Mouse (Mus musculus) embryonic facial prominence, embryonic 10.5 days (tissue): ENCODE data around the gene Zfp36l1. TPM values are rescaled to one million over a fixed set of nuclear protein-coding genes. Genes with fewer than 3 reads are reported as not detected.
"Not testable (repeated sequence)": the region's sequence is repeated elsewhere in the genome, so short reads cannot be mapped to it uniquely, and the experiment has no call there.

ENCODE experiments used
- DNase-seq: peaks from one replicate; pipeline ENCODE4 v3.0.0-alpha.2; 2017; ENCODE audit warnings: low spot score
- H3K27ac ChIP-seq: fragments of 300-500 bp; sonication (generic); replicated peaks from 2 replicates; pipeline ENCODE4 v1.5.1; 2016; ENCODE audit warnings: mild to moderate bottlenecking
- H3K27me3 ChIP-seq: fragments of 300-500 bp; sonication (generic); replicated peaks from 2 replicates; pipeline ENCODE4 v1.6.1; 2016; ENCODE audit warnings: low read depth, mild to moderate bottlenecking; ENCODE audit not compliant: poor library complexity, severe bottlenecking
- H3K36me3 ChIP-seq: fragments of 300-500 bp; sonication (generic); replicated peaks from 2 replicates; pipeline ENCODE4 v1.6.1; 2016; ENCODE audit warnings: mild to moderate bottlenecking, moderate library complexity
- H3K4me1 ChIP-seq: fragments of 300-500 bp; sonication (generic); 2 replicates; pipeline ENCODE4 v1.6.1; 2016
- H3K4me3 ChIP-seq: fragments of 300-500 bp; sonication (generic); 2 replicates; pipeline ENCODE4 v1.5.1; 2016; ENCODE audit warnings: mild to moderate bottlenecking, moderate library complexity
- H3K9me3 ChIP-seq: fragments of 300-500 bp; sonication (generic); 2 replicates; pipeline ENCODE4 v1.6.1; 2016; ENCODE audit warnings: mild to moderate bottlenecking
- WGBS: fragments of 180-500 bp; shearing (Covaris S2); methylation state at CpG from one replicate; pipeline ENCODE4 v1.1.7; 2016; 5-methylcytosine and 5-hydroxymethylcytosine counted together
- polyA plus RNA-seq: library from polyadenylated mRNA; unstranded; fragments of >200 nt; fragmentation: Nextera tagmentation; extraction: Ambion mirVana; gene quantifications from 2 replicates; pipeline ENCODE4 v1.2.1, GENCODE M21; 2016

The Zfp36l1 gene
- polyA plus RNA-seq, 1 experiment from 2014 or later: 119 TPM

- H3K4me1 ChIP-seq: peaks cover 46% of the 10 kb centered on the region
- DNase-seq: peak; percentile 55
- WGBS: under 1% methylated on average over 26 of the region's 26 CpGs
- H3K9me3 ChIP-seq: no peaks in the 10 kb centered on the region
- H3K36me3 ChIP-seq: peaks cover 38% of the 10 kb centered on the region
- no peaks in the 10 kb centered on the region for H3K27me3 ChIP-seq
- peak overlapping the region; percentile 99 for H3K27ac ChIP-seq
- peak overlapping the region; percentile 86 for H3K4me3 ChIP-seq
These were observed 647 bp downstream of the Zfp36l1 start for GRCm38 (mm10) chr12:80112071-80112660.

GRCm38 (mm10) chr12:80111131-80112070, 1.4 kb downstream of the Zfp36l1 start:
- Histone ChIP-seq H3K27me3 (no peaks in the 10 kb centered on the region), H3K36me3 (peaks cover 46% of the 10 kb centered on the region), H3K4me1 (peaks cover 39% of the 10 kb centered on the region), H3K4me3 (peak overlapping the region; percentile 86), H3K9me3 (no peaks in the 10 kb centered on the region), H3K27ac (peak overlapping the region; percentile 99)
- whole genome bisulfite sequencing: under 1% methylated on average over 29 of the region's 29 CpGs
- DNase-seq: peak; percentile 66

GRCm38 (mm10) chr12:80110546-80110870, 2.3 kb downstream of the Zfp36l1 start:
- Histone ChIP-seq H3K9me3 (no peaks in the 10 kb centered on the region), H3K27ac (peak overlapping the region; percentile 99), H3K36me3 (peaks cover 50% of the 10 kb centered on the region), H3K4me3 (peak overlapping the region; percentile 86), H3K27me3 (no peaks in the 10 kb centered on the region), H3K4me1 (peaks cover 32% of the 10 kb centered on the region)
- DNase-seq: no peak
- under 1% methylated on average over 9 of the region's 9 CpGs for WGBS

- H3K4me3 ChIP-seq: peak overlapping the region; percentile 86
- H3K36me3 ChIP-seq: peaks cover 55% of the 10 kb centered on the region
- peak; percentile 69 for DNase-seq
- peaks cover 32% of the 10 kb centered on the region for H3K4me1 ChIP-seq
- WGBS: 4% methylated on average over 53 of the region's 53 CpGs
- H3K27me3 ChIP-seq: no peaks in the 10 kb centered on the region
- peak overlapping the region; percentile 99 for H3K27ac ChIP-seq
- H3K9me3 ChIP-seq: no peaks in the 10 kb centered on the region
These were observed 2.9 kb downstream of the Zfp36l1 start for GRCm38 (mm10) chr12:80109753-80110545.

- H3K9me3 ChIP-seq, H3K27me3 ChIP-seq: not testable (repeated sequence)
- peak overlapping the region; percentile 99 for H3K27ac ChIP-seq
- H3K4me1 ChIP-seq: peaks cover 25% of the 10 kb centered on the region
- peak overlapping the region; percentile 86 for H3K4me3 ChIP-seq
- peaks cover 59% of the 10 kb centered on the region for H3K36me3 ChIP-seq
- 10% methylated on average over 11 of the region's 11 CpGs for WGBS
- peak; percentile 90 for DNase-seq
These were observed 3.7 kb downstream of the Zfp36l1 start for GRCm38 (mm10) chr12:80108896-80109668.

- no peak overlapping the region for H3K4me3 ChIP-seq
- H3K27me3 ChIP-seq: no peaks in the 10 kb centered on the region
- H3K9me3 ChIP-seq: no peaks in the 10 kb centered on the region
- H3K4me1 ChIP-seq: peaks cover 31% of the 10 kb centered on the region
- 0 out of 2 replicates have a peak overlapping the region, but pooled peaks have one; percentile 19 for H3K27ac ChIP-seq
- peaks cover 59% of the 10 kb centered on the region for H3K36me3 ChIP-seq
- 92% methylated on average over 3 of the region's 3 CpGs for WGBS
- no peak for DNase-seq
These were observed 5.7 kb downstream of the Zfp36l1 start for GRCm38 (mm10) chr12:80106896-80107667.

- 87% methylated on average over 4 of the region's 4 CpGs for WGBS
- Histone ChIP-seq H3K4me3 (no peak overlapping the region), H3K9me3 (no peaks in the 10 kb centered on the region), H3K27me3 (no peaks in the 10 kb centered on the region), H3K36me3 (peaks cover 56% of the 10 kb centered on the region), H3K4me1 (peaks cover 31% of the 10 kb centered on the region), H3K27ac (no peak overlapping the region)
- DNase-seq: no peak
These were observed 6.5 kb downstream of the Zfp36l1 start for GRCm38 (mm10) chr12:80106138-80106895.

- Histone ChIP-seq H3K4me3 (0 out of 2 replicates have a peak overlapping the region, but pooled peaks have one; percentile 11), H3K4me1 (peaks cover 13% of the 10 kb centered on the region), H3K27ac (peak overlapping the region; percentile 78), H3K27me3 (no peaks in the 10 kb centered on the region), H3K36me3 (peaks cover 29% of the 10 kb centered on the region), H3K9me3 (no peaks in the 10 kb centered on the region)
- no peak for DNase-seq
- WGBS: 40% methylated on average over 5 of the region's 5 CpGs
These were observed 9.3 kb downstream of the Zfp36l1 start for GRCm38 (mm10) chr12:80103521-80103973.

- no peaks in the 10 kb centered on the region for H3K9me3 ChIP-seq
- no peak for DNase-seq
- peaks cover 13% of the 10 kb centered on the region for H3K4me1 ChIP-seq
- H3K36me3 ChIP-seq: peaks cover 29% of the 10 kb centered on the region
- H3K4me3 ChIP-seq: no peak overlapping the region
- 50% methylated on average over 4 of the region's 4 CpGs for WGBS
- no peaks in the 10 kb centered on the region for H3K27me3 ChIP-seq
- H3K27ac ChIP-seq: peak overlapping the region; percentile 78
These were observed 9.7 kb downstream of the Zfp36l1 start for GRCm38 (mm10) chr12:80103089-80103488.

- no peak overlapping the region for H3K4me3 ChIP-seq
- H3K27me3 ChIP-seq: no peaks in the 10 kb centered on the region
- peaks cover 14% of the 10 kb centered on the region for H3K4me1 ChIP-seq
- H3K36me3 ChIP-seq: no peaks in the 10 kb centered on the region
- H3K9me3 ChIP-seq: no peaks in the 10 kb centered on the region
- DNase-seq: no peak
- 77% methylated on average over 1 of the region's 1 CpGs for WGBS
- no peak overlapping the region for H3K27ac ChIP-seq
These were observed 14.0 kb downstream of the Zfp36l1 start for GRCm38 (mm10) chr12:80098825-80099224.

GRCm38 (mm10) chr12:80096734-80097133, 16.1 kb downstream of the Zfp36l1 start:
- Histone ChIP-seq H3K9me3 (no peaks in the 10 kb centered on the region), H3K27me3 (no peaks in the 10 kb centered on the region), H3K36me3 (no peaks in the 10 kb centered on the region), H3K4me3 (no peak overlapping the region), H3K27ac (no peak overlapping the region), H3K4me1 (peaks cover 12% of the 10 kb centered on the region)
- DNase-seq: no peak
- 78% methylated on average over 6 of the region's 6 CpGs for WGBS
